Mouse (Mus musculus): ENCODE measurements at regions not wholly inside any gene's neighbourhood (a gene's known extent, or its start where the extent isn't known, plus 50 kb on each side); places are given as distances from the start of the nearest gene placed in this dataset.

DNA sequence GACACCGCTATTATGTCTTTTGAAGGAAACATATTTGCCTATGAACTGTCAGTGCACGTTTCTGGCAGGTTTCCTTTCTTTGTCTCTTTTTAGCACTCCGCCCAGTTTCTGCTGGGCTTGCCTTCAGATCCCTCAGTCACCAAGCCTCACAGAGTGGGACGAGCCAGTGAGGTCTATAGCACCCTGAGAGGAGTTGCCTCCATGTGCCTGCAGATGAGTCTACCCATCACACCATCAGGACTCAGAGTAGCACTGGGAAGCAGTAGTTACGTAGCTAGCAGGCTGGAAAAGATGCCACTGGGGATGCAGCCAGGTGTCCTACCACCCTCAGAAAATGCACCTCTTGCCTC is 141.5 kb upstream of the Smim15 start:
- 75% methylated on average over 5 of the region's 5 CpGs for WGBS

DNA sequence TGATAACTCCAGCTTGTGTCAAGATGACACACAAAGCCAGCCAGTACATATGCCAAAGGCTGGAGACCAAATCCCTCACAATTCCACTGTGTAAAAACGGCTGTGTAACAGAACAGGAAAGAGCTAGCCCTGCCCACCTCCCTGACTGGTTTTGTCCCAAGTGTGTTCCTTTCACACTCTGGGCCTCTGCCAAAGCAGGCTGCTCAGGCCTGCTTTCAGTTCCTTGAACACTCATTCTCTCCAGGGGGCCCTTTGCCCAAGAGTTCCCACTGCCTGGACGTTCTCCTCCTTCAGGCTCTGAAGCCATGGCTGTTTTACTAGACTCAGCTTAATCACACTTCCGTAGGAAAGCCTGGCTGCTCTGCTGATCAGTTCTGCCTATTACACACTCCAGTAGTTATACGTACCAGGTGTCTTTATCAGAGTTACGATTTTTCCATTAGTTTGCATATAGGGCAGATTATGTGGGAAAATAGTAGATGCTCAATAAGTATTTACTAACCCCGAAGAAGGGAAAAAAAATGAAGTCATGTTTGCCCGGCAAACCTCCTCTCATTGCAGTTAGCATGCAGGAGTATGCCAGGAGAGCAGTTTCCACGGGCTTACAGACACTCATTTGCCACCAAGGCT is 144.5 kb upstream of the Smim15 start:
- ATAC-seq (ENCODE audit: low FRiP score), result no peak
- H3K9ac ChIP-seq, result no peak overlapping the region
- H3K36me3 ChIP-seq, result no peaks in the 10 kb centered on the region
- H3K27me3 ChIP-seq, result no peaks in the 10 kb centered on the region
- no peak overlapping the region for H3K4me2 ChIP-seq
- H3K4me3 ChIP-seq, result no peak overlapping the region
- H3K27ac ChIP-seq, result peak overlapping the region; percentile 40; the same call in 1 of the 2 replicates
- peaks cover 20% of the 10 kb centered on the region for H3K4me1 ChIP-seq (replicated peaks)
- H3K9me3 ChIP-seq, result no peaks in the 10 kb centered on the region
- 51% methylated on average over 8 of the region's 8 CpGs for WGBS

More for the DNA sequence above, 141.5 kb upstream of the Smim15 start:
- no peak overlapping the region for H3K27ac ChIP-seq
- no peak overlapping the region for H3K9ac ChIP-seq
- no peaks in the 10 kb centered on the region for H3K9me3 ChIP-seq
- no peaks in the 10 kb centered on the region for H3K36me3 ChIP-seq
- H3K4me3 ChIP-seq, result no peak overlapping the region
- peaks cover 20% of the 10 kb centered on the region for H3K4me1 ChIP-seq (replicated peaks)
- ATAC-seq (ENCODE audit: low FRiP score), result peak; percentile 57; the same call in 1 of the 2 replicates
- no peak overlapping the region for H3K4me2 ChIP-seq
- no peaks in the 10 kb centered on the region for H3K27me3 ChIP-seq

DNA sequence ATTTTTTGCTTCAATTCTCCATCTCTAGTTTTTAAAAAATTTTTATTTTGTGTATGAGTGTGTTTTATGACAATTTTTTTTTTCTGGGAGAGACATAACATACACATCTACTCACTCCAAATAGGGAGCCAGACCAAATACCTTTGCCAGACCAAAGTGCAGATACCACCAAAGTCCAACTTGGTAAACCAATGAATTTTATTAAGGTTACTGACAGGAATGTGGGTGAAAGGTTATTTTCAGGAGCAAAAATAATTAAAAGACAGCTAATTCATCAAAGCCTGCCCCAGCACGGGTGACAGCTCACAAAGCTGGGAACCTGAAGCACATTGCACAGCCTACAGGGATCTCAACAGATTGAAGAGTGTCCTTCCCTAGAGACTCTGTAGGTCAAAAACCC is 146.6 kb upstream of the Smim15 start:
- no peak overlapping the region for H3K4me3 ChIP-seq
- no peak overlapping the region for H3K27ac ChIP-seq
- no peaks in the 10 kb centered on the region for H3K9me3 ChIP-seq
- H3K9ac ChIP-seq, result no peak overlapping the region
- no peak overlapping the region for H3K4me2 ChIP-seq
- 71% methylated on average over 1 of the region's 1 CpGs for WGBS
- no peak for ATAC-seq (ENCODE audit: low FRiP score)
- H3K36me3 ChIP-seq, result no peaks in the 10 kb centered on the region
- peaks cover 4% of the 10 kb centered on the region; the same call in 1 of the 2 replicates for H3K27me3 ChIP-seq
- H3K4me1 ChIP-seq (replicated peaks), result 0 out of 2 replicates have a peak, but pooled peaks cover 5% of the 10 kb centered on the region

DNA sequence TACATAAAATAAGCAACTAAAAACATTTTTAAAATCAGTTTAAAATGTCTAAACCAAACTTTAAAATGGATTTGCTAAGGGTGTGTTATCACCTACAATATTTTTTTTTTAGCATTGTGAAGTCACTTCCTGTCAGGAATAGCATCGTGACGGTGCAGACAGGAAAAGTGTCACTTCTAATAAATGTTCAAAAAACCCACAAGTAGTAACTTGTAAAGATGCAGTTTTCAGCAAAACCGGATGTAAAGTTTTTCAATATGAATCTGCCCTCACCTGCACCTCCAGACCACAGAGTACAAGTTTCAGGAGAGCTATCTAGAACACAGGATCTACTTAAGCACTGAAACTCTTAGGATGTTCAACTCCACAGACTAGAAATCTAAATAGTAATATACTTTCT is 147.1 kb upstream of the Smim15 start:
- Histone ChIP-seq H3K36me3 (no peaks in the 10 kb centered on the region), H3K9ac (no peak overlapping the region), H3K4me2 (no peak overlapping the region), H3K4me1 (replicated peaks) (peaks cover 9% of the 10 kb centered on the region), H3K27me3 (peaks cover 4% of the 10 kb centered on the region; the same call in 1 of the 2 replicates), H3K4me3 (no peak overlapping the region), H3K9me3 (no peaks in the 10 kb centered on the region), H3K27ac (no peak overlapping the region)
- ATAC-seq (ENCODE audit: low FRiP score), result no peak
- 85% methylated on average over 3 of the region's 3 CpGs for WGBS

DNA sequence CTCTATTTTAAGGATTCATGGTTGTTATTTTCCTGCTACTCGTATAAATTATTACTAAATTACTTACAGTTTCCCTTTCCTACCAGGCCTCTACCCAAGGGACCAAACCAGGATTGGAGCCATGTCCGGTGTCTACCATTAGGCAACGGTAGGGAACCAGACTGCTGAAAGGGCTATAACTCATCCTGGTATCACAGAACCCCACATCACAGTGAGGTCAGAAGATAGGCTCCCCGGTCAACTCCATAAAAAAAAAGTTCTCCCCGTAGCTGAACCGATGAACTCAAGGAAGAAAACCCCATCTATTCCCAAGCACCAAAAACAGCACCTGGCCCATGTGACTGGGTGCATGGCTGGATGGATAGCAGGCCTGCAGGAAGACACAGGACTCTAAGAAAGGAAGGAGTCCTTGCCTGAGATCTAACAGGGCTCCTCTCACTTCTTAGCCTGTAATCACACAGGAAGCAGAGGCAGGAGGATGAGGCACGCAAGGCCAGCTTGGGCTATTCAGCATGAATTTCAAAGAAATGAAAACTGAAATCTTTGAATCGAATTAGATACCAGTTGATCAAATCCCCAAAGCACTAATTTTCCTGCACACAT is 150.6 kb upstream of the Smim15 start:
- Histone ChIP-seq H3K4me2 (no peak overlapping the region), H3K36me3 (no peaks in the 10 kb centered on the region), H3K9ac (no peak overlapping the region), H3K27me3 (peaks cover 4% of the 10 kb centered on the region; the same call in 1 of the 2 replicates), H3K4me1 (replicated peaks) (peaks cover 10% of the 10 kb centered on the region), H3K9me3 (no peaks in the 10 kb centered on the region), H3K27ac (no peak overlapping the region), H3K4me3 (no peak overlapping the region)
- 94% methylated on average over 8 of the region's 8 CpGs for WGBS
- ATAC-seq (ENCODE audit: low FRiP score), result no peak

DNA sequence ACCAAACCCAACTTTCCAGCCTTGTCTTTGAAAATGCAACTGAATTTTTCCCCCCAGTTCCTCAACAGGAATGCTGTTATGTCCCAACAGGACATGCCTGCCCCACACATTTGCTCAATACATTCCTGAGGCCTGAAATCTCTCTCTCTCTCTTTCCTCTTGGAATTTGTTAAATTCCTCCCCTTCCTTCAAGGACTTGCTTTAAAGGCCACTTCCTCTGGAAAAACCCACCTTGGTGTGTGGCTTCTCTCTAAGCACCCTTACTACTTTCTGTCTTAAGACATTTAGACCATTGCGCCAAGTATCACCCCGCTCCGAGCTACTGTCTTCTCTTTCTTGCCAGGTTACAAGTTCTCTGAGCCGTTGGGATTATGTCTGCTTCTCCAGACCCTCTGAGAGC is 151.2 kb upstream of the Smim15 start:
- Histone ChIP-seq H3K27me3 (peaks cover 4% of the 10 kb centered on the region; the same call in 1 of the 2 replicates), H3K27ac (no peak overlapping the region), H3K4me1 (replicated peaks) (peaks cover 10% of the 10 kb centered on the region), H3K9ac (no peak overlapping the region), H3K36me3 (no peaks in the 10 kb centered on the region), H3K4me3 (no peak overlapping the region), H3K4me2 (no peak overlapping the region), H3K9me3 (no peaks in the 10 kb centered on the region)
- no peak for ATAC-seq (ENCODE audit: low FRiP score)
- WGBS, result 94% methylated on average over 4 of the region's 4 CpGs

DNA sequence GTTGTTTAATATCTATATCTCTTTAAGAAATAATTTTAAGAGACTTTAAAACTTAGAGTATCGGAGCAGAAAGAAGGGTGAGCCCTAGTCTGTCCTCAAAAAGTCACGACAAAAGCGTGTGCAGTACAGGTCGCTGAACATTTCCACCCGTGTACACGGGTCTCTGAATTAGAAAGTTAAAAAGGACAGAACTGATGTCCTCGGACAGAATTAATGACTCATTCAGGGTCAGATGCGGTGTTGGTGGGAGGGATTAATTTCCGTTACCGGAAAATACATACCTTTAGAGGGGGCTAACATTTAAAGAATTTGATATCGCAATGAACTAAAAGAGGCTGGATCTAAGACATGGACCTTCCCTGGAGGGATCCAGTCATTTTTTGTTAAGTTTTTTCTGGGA is 152.3 kb upstream of the Smim15 start:
- H3K27ac ChIP-seq, result peak overlapping the region; percentile 99
- ATAC-seq (ENCODE audit: low FRiP score), result no peak
- peak overlapping the region; percentile 72 for H3K4me2 ChIP-seq
- WGBS, result 9% methylated on average over 11 of the region's 11 CpGs
- H3K27me3 ChIP-seq, result peaks cover 4% of the 10 kb centered on the region; the same call in 1 of the 2 replicates
- H3K9ac ChIP-seq, result peak overlapping the region; percentile 91
- H3K4me3 ChIP-seq, result peak overlapping the region; percentile 98
- H3K9me3 ChIP-seq, result no peaks in the 10 kb centered on the region
- H3K36me3 ChIP-seq, result no peaks in the 10 kb centered on the region
- H3K4me1 ChIP-seq (replicated peaks), result peaks cover 15% of the 10 kb centered on the region

DNA sequence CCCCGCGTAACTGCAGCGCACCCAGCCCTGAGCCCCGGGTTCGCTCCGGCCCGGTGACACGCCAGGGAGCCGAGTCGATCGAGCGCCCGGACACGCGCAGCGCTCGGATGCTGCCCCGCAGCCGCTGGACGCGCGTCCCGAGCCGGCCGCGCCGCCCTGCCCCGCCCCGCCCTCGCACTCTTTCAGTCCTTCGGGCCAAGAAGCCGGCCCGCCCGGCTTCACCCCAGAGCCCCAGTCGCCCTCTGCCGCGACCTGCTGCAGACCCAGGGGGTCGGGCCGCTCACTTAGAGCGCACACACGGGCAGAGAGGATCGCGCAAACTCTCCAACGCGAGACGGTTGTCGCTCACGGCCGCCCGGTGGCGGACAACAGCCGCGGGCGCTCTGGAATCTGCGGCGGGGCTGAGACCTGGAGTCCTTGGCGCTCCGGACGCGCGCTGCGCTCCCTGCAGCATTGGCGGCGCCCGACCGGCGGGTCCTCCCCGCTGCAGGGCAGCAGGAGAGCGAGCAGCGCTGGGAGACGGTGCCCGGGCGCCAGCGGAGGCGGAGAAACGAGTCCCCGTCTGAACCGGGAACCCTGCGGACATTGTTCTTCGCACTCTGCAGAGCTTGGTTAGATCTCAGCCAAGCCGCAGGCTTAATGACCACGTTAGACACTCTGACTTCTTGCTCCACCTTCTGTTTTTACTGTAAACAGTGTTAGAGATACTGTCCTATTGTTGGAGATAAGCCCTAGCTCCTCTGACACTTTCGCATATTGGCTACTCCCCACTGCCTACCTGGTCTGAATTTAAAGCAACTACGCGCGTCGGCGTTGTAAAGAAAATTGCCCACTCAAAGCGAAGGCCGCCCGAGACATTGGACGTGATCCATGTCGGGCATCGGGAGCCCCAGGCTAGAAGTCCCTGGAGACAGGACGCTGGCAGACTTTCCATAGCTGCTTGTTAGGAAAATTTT is 153.1 kb upstream of the Smim15 start:
- no peaks in the 10 kb centered on the region for H3K9me3 ChIP-seq
- WGBS, result under 1% methylated on average over 87 of the region's 95 CpGs
- peak; percentile 18 for ATAC-seq (ENCODE audit: low FRiP score)

DNA sequence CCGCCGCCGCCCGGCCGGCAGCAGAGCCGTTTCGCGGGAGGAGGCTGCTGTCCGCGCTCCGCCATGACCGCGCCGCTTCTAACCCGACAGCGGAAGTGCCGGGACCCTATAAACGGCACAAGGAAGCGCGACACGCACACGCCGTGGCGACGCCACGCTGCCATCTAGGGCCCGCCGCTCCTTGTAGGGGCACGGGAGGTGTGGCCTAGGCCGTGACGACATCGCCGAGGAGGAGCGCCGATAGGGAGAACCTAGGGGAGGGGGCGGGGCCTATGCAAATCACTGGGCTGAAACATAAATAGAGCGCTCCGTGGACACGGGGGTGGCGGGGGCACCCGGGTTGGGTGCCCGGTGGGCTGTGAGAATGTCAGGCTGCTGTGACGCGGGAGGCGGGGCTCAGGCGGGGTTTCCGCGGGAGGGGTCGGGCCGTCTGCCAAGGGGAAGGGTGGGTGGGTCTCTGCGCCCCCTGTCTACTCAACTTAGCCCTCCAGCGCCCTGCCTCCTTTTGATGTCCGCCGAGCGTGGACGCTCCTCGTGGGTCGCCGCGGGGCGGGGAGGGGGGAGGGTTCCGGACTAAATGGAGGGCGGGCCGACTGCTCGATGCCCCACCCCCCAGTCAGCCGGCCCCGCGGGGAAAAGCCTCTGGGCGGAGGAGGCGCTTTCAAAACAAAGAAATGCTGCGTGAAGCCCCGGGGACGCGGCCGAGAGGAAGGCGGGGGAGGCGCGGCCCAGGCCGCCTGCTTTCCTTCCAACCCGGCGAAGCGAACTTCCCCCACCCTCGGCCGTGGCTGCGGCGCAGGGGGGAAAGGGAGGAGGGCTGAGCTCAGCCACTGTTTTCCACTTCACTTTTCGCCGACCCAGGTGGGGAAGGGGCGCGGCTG is 154.0 kb upstream of the Smim15 start:
- Histone ChIP-seq H3K4me3 (peak overlapping the region; percentile 98), H3K4me2 (peak overlapping the region; percentile 72), H3K36me3 (no peaks in the 10 kb centered on the region), H3K27ac (peak overlapping the region; percentile 99), H3K9ac (peak overlapping the region; percentile 99), H3K9me3 (no peaks in the 10 kb centered on the region), H3K27me3 (peaks cover 4% of the 10 kb centered on the region; the same call in 1 of the 2 replicates), H3K4me1 (replicated peaks) (peaks cover 23% of the 10 kb centered on the region)
- ATAC-seq (ENCODE audit: low FRiP score), result peak; percentile 95
- WGBS, result under 1% methylated on average over 76 of the region's 90 CpGs

More for the DNA sequence above, 153.1 kb upstream of the Smim15 start:
- peak overlapping the region; percentile 72 for H3K4me2 ChIP-seq
- H3K36me3 ChIP-seq, result no peaks in the 10 kb centered on the region
- H3K4me3 ChIP-seq, result peak overlapping the region; percentile 98
- H3K4me1 ChIP-seq (replicated peaks), result peaks cover 23% of the 10 kb centered on the region
- peak overlapping the region; percentile 99 for H3K27ac ChIP-seq
- peak overlapping the region; percentile 91 for H3K9ac ChIP-seq
- H3K27me3 ChIP-seq, result peaks cover 4% of the 10 kb centered on the region; the same call in 1 of the 2 replicates

DNA sequence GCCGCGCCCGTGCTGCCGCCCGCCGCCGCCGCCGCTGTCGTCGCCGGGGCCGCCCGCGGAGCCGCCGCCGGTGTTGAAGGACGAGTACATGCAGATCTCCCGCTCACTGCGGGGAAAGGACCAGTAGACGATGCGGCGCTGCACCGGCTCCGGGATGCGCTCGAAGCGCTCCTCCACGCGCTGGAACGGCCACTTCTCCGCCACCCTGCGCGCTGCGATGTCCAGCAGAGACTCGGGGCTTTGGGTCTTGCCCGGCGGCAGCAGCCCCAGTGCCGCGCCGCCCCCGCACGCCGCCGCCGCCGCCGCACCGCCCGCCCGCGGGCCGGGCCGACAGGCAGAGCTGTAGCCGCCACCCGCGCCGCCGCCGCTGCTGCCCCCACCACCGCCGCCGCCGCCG is 154.7 kb upstream of the Smim15 start:
- no peaks in the 10 kb centered on the region for H3K9me3 ChIP-seq
- peak overlapping the region; percentile 99 for H3K27ac ChIP-seq
- peaks cover 4% of the 10 kb centered on the region; the same call in 1 of the 2 replicates for H3K27me3 ChIP-seq
- WGBS, result 0% methylated on average over 27 of the region's 66 CpGs
- peak overlapping the region; percentile 98 for H3K4me3 ChIP-seq
- H3K36me3 ChIP-seq, result no peaks in the 10 kb centered on the region
- no peak for ATAC-seq (ENCODE audit: low FRiP score)
- H3K4me2 ChIP-seq, result peak overlapping the region; percentile 70
- peak overlapping the region; percentile 99 for H3K9ac ChIP-seq
- H3K4me1 ChIP-seq (replicated peaks), result peaks cover 28% of the 10 kb centered on the region

DNA sequence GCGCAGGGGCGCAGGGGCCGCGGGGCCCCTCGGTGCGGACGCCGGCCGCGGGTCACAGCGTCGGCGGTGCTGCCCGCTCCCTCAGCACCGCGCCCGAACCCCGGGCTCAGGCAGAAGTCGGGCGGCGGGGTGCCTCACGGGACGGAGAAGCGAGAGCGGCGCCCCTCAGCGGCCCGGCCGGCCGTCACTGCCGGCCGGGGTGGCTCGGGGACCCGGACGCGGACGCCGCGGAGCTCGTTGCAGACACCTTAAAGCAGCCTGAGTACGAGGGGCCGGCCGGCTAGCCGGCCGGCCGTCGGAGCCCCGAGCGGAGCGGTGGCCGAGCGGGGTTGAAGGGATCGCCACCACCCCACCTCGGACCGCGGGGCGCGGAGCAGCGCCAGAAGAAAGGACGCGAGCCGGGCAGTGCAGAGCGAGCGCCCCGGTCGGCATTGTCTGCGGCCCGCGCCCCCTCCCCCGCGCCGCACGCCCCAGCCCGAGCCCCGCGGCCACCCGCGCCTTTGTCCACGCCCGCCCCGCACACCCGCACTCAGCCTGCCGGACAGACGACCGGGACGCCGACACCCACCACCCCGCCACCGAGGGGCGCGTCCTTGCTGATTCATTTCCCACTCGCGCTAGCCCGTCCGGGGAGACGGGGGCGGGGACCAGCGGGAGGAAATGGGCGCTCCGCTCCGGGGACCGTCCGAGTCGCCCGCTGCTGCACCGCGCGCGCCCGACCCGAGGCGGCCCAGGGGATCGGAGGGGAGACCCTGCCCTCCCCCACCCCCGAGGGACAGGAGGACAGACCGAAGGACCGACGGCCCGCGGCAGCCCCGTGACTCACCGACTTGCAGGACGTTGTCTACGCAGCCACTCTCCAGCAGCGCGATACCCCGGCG is 155.4 kb upstream of the Smim15 start:
- Histone ChIP-seq H3K27ac (peak overlapping the region; percentile 99), H3K27me3 (peaks cover 3% of the 10 kb centered on the region; the same call in 1 of the 2 replicates), H3K9ac (peak overlapping the region; percentile 99), H3K4me2 (peak overlapping the region; percentile 70), H3K4me3 (peak overlapping the region; percentile 98), H3K36me3 (no peaks in the 10 kb centered on the region), H3K9me3 (no peaks in the 10 kb centered on the region), H3K4me1 (replicated peaks) (peaks cover 36% of the 10 kb centered on the region)
- WGBS, result under 1% methylated on average over 84 of the region's 127 CpGs
- no peak for ATAC-seq (ENCODE audit: low FRiP score)
